Mouse (Mus musculus) erythroblast, embryonic 14.5 days (primary cell): ENCODE measurements around the gene Efcab2. TPM values are rescaled to one million over a fixed set of nuclear protein-coding genes. Genes with fewer than 3 reads are reported as not detected.

Source experiments
- H3K27me3 ChIP-seq: 2 replicates; pipeline ENCODE4 v1.6.1; 2012; ENCODE audit warnings: inconsistent platforms; ENCODE audit not compliant: control insufficient read depth
- H3K36me3 ChIP-seq: 2 replicates; pipeline ENCODE4 v1.6.1; 2012; ENCODE audit warnings: mild to moderate bottlenecking, inconsistent platforms; ENCODE audit not compliant: control insufficient read depth
- H3K4me1 ChIP-seq: 2 replicates; pipeline ENCODE4 v1.6.1; 2012; ENCODE audit warnings: inconsistent platforms; ENCODE audit not compliant: control insufficient read depth
- H3K4me3 ChIP-seq: replicated peaks from 2 replicates; pipeline ENCODE3; 2012; ENCODE audit warnings: moderate library complexity, mild to moderate bottlenecking, inconsistent platforms
- H3K9me3 ChIP-seq: 2 replicates; pipeline ENCODE4 v1.6.1; 2012; ENCODE audit warnings: low read length, inconsistent platforms, mixed read lengths; ENCODE audit not compliant: control insufficient read depth
- GATA1 ChIP-seq: IDR thresholded peaks from 2 replicates; pipeline ENCODE4 v1.6.1; 2012; ENCODE audit warnings: low read length, inconsistent platforms, mixed read lengths
- TAL1 ChIP-seq: IDR thresholded peaks from 3 replicates; pipeline ENCODE4 v1.6.1; 2012; ENCODE audit warnings: low read length, inconsistent platforms, mixed read lengths
- polyA plus RNA-seq: library from polyadenylated mRNA; stranded (reverse); fragments of >175 nt; gene quantifications from 2 replicates; pipeline ENCODE4 v1.2.3, GENCODE M21; 2012

Efcab2 gene
- polyA plus RNA-seq, 1 experiment: 0.06 TPM

DNA sequence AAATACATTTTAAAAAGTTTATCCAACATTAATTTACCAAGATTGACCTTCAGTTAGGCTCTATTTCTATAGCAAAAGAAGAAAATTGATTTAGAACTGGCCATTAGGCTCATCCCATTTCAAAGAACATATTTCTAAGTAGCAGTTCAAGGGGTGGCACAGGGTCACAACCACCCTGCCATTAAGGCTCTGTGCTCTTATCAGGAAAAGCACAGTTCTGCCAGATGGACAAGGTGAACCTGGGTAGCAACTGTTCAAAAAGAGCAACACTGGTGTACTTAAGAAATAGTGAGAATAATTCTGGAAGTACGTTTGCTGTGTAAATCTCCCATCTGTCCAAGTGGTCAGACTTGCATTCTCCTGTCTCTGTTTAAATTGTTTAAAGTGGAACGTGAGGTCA, 52.1 kb downstream of the Efcab2 start:
- Histone ChIP-seq H3K4me1 (peaks cover 13% of the 10 kb centered on the region; the same call in 1 of the 2 replicates), H3K36me3 (no peaks in the 10 kb centered on the region), H3K9me3 (peaks cover 6% of the 10 kb centered on the region; the same call in 1 of the 2 replicates), H3K27me3 (no peaks in the 10 kb centered on the region), H3K4me3 (no peak overlapping the region)
- no peak for TF ChIP-seq GATA1
- TF ChIP-seq TAL1: no peak

DNA sequence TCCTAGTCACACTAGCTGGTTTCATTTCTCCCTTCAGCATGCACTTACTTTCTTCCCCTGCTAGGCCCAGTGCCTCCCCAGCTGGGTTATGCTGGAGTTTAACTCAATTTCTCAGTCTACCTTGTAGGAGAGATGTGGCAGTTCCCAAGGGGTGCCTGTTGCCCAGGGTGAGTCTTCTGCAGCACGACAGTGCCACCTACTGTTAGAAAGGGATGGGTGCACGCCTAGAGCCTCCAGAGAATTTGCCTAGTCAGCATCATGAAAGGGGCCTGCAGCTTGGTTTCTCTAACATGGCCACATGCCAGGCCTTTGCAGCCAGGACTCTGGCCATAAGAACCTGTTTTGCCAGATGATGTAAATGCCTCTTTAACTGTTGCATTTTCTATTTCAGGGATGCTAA, 57.8 kb downstream of the Efcab2 start:
- Histone ChIP-seq H3K27me3 (no peaks in the 10 kb centered on the region), H3K4me3 (no peak overlapping the region), H3K4me1 (peaks cover 2% of the 10 kb centered on the region; the same call in 1 of the 2 replicates), H3K36me3 (no peaks in the 10 kb centered on the region), H3K9me3 (peaks cover 6% of the 10 kb centered on the region; the same call in 1 of the 2 replicates)
- TF ChIP-seq TAL1 (no peak), GATA1 (no peak)

- no peaks in the 10 kb centered on the region for H3K36me3 ChIP-seq
- TF ChIP-seq TAL1 (no peak), GATA1 (no peak)
- H3K4me1 ChIP-seq: peaks cover 2% of the 10 kb centered on the region; the same call in 1 of the 2 replicates
- H3K27me3 ChIP-seq: no peaks in the 10 kb centered on the region
- no peak overlapping the region for H3K4me3 ChIP-seq
- H3K9me3 ChIP-seq: peaks cover 6% of the 10 kb centered on the region; the same call in 1 of the 2 replicates
These were observed 58.3 kb downstream of the Efcab2 start for GRCm38 (mm10) chr1:178464140-178464539.

GRCm38 (mm10) chr1:178467594-178467993, 61.7 kb downstream of the Efcab2 start:
- TF ChIP-seq GATA1 (no peak), TAL1 (no peak)
- Histone ChIP-seq H3K9me3 (no peaks in the 10 kb centered on the region), H3K4me1 (peaks cover 2% of the 10 kb centered on the region; the same call in 1 of the 2 replicates)

GRCm38 (mm10) chr1:178468280-178468679, 62.4 kb downstream of the Efcab2 start:
- H3K9me3 ChIP-seq: no peaks in the 10 kb centered on the region
- H3K4me3 ChIP-seq: no peak overlapping the region
- H3K36me3 ChIP-seq: no peaks in the 10 kb centered on the region
- H3K4me1 ChIP-seq: peaks cover 2% of the 10 kb centered on the region; the same call in 1 of the 2 replicates
- no peak for TF ChIP-seq TAL1
- TF ChIP-seq GATA1: no peak
- no peaks in the 10 kb centered on the region for H3K27me3 ChIP-seq

More at GRCm38 (mm10) chr1:178467594-178467993, 61.7 kb downstream of the Efcab2 start:
- Histone ChIP-seq H3K4me3 (no peak overlapping the region), H3K36me3 (no peaks in the 10 kb centered on the region), H3K27me3 (no peaks in the 10 kb centered on the region)

GRCm38 (mm10) chr1:178483854-178484253, 78.0 kb downstream of the Efcab2 start:
- no peaks in the 10 kb centered on the region for H3K27me3 ChIP-seq
- no peaks in the 10 kb centered on the region for H3K9me3 ChIP-seq
- TF ChIP-seq TAL1 (no peak), GATA1 (no peak)
- no peaks in the 10 kb centered on the region for H3K36me3 ChIP-seq
- no peaks in the 10 kb centered on the region for H3K4me1 ChIP-seq
- no peak overlapping the region for H3K4me3 ChIP-seq

DNA sequence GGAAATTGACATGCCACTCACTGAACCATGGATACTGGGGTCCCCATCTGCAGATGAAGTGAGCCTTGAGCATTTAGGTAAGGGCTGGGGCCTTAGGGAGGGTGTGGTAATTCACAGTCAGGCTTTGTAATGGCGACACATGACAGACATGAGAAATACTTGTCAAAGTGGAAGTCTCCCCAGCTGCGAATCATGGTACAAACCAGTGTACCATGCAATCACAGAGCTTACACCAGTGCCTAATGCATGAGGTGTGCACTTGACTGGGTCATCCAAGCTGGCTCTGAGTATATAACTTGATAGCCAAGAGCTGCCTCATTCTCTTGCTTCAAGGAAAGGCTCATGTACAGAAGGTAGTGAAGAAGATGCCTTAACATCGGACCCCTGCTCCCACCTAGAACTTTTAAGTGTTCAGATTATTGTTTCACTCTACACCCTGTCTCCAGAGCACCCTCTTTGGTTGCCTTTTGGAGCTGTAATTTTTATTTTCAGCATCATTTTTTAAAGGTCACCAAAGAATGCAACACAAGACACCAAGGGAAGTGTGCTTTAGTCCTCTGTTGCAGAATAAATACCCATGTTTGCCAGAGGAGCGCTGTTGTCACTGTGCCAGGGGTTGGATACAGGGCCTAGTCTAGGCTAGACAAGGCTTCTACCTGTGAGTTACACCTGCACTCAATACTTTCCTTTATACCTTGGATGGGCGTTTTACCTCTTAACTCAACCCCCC, 79.4 kb downstream of the Efcab2 start:
- H3K4me1 ChIP-seq: no peaks in the 10 kb centered on the region
- H3K9me3 ChIP-seq: no peaks in the 10 kb centered on the region
- TF ChIP-seq GATA1 (no peak), TAL1 (no peak)
- no peaks in the 10 kb centered on the region for H3K36me3 ChIP-seq
- no peaks in the 10 kb centered on the region for H3K27me3 ChIP-seq
- H3K4me3 ChIP-seq: no peak overlapping the region

GRCm38 (mm10) chr1:178485868-178486220, 80.0 kb downstream of the Efcab2 start:
- TF ChIP-seq GATA1: no peak
- TF ChIP-seq TAL1: no peak
- H3K27me3 ChIP-seq: no peaks in the 10 kb centered on the region
- H3K9me3 ChIP-seq: no peaks in the 10 kb centered on the region
- no peak overlapping the region for H3K4me3 ChIP-seq
- H3K4me1 ChIP-seq: no peaks in the 10 kb centered on the region
- H3K36me3 ChIP-seq: no peaks in the 10 kb centered on the region

- no peaks in the 10 kb centered on the region for H3K4me1 ChIP-seq
- H3K4me3 ChIP-seq: no peak overlapping the region
- TF ChIP-seq GATA1 (no peak), TAL1 (no peak)
- no peaks in the 10 kb centered on the region for H3K36me3 ChIP-seq
- no peaks in the 10 kb centered on the region for H3K9me3 ChIP-seq
- no peaks in the 10 kb centered on the region for H3K27me3 ChIP-seq
These were observed 80.9 kb downstream of the Efcab2 start for GRCm38 (mm10) chr1:178486828-178487227.

- H3K36me3 ChIP-seq: no peaks in the 10 kb centered on the region
- TF ChIP-seq TAL1 (no peak), GATA1 (no peak)
- H3K4me3 ChIP-seq: no peak overlapping the region
- no peaks in the 10 kb centered on the region for H3K9me3 ChIP-seq
- no peaks in the 10 kb centered on the region for H3K27me3 ChIP-seq
- no peaks in the 10 kb centered on the region for H3K4me1 ChIP-seq
These were observed 83.2 kb downstream of the Efcab2 start for GRCm38 (mm10) chr1:178489127-178489526.
